Mouse (Mus musculus): Measurements from ENCODE around the gene Olfr279. TPM values are rescaled to one million over a fixed set of nuclear protein-coding genes. Genes with fewer than 3 reads are reported as not detected.
A peak's percentile ranks its signal among the peaks of the same experiment; 100 is the strongest.

The Olfr279 gene
- polyA plus RNA-seq, 1 experiment, result not detected

GRCm38 (mm10) chr15:98517380-98518355 is 25.5 kb downstream of the Olfr279 start:
- Histone ChIP-seq H3K4me1 (ENCODE audit: control insufficient read depth) (peaks cover 3% of the 10 kb centered on the region; the same call in 1 of the 2 replicates), H3K36me3 (ENCODE audit: control insufficient read depth) (peaks cover 47% of the 10 kb centered on the region), H3K9me3 (ENCODE audit: control insufficient read depth, low read length) (no peaks in the 10 kb centered on the region), H3K4me3 (replicated peaks) (no peak overlapping the region), H3K27me3 (ENCODE audit: control insufficient read depth) (no peaks in the 10 kb centered on the region)
- TF ChIP-seq GATA1 (IDR thresholded peaks at IDR 0.05; ENCODE audit: low read length) (no peak), TAL1 (IDR thresholded peaks at IDR 0.05; ENCODE audit: low read length) (no peak)

- peaks cover 83% of the 10 kb centered on the region for H3K36me3 ChIP-seq (ENCODE audit: control insufficient read depth)
Observed at GRCm38 (mm10) chr15:98521245-98521644, 29.0 kb downstream of the Olfr279 start.

DNA sequence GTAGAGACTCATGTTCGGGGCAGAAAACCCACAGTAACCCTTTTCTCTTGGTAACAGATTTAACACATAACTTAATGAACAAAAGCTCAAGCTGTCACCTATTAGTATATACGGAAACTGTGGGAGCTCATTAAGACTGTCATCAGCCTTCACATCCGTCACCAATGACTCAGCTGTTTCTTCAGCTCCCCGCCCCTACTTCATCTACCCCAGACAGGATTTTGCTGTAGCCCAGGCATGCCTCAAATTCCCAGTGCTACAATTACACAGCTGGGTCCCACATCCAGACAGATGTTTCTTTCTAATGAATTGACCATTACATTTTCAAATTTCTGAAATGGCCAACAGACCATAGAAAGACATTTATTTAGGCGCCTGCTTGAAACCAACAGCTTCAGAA is 33.9 kb downstream of the Olfr279 start:
- Histone ChIP-seq H3K36me3 (ENCODE audit: control insufficient read depth) (peaks cover 99% of the 10 kb centered on the region), H3K4me3 (replicated peaks) (no peak overlapping the region), H3K27me3 (ENCODE audit: control insufficient read depth) (no peaks in the 10 kb centered on the region), H3K4me1 (ENCODE audit: control insufficient read depth) (peaks cover 26% of the 10 kb centered on the region), H3K9me3 (ENCODE audit: control insufficient read depth, low read length) (no peaks in the 10 kb centered on the region)
- TF ChIP-seq GATA1 (IDR thresholded peaks at IDR 0.05; ENCODE audit: low read length) (no peak), TAL1 (IDR thresholded peaks at IDR 0.05; ENCODE audit: low read length) (no peak)

More at GRCm38 (mm10) chr15:98521245-98521644, 29.0 kb downstream of the Olfr279 start:
- Histone ChIP-seq H3K4me1 (ENCODE audit: control insufficient read depth) (peaks cover 11% of the 10 kb centered on the region), H3K4me3 (replicated peaks) (no peak overlapping the region), H3K27me3 (ENCODE audit: control insufficient read depth) (no peaks in the 10 kb centered on the region), H3K9me3 (ENCODE audit: control insufficient read depth, low read length) (no peaks in the 10 kb centered on the region)
- TF ChIP-seq GATA1 (IDR thresholded peaks at IDR 0.05; ENCODE audit: low read length) (no peak), TAL1 (IDR thresholded peaks at IDR 0.05; ENCODE audit: low read length) (no peak)

DNA sequence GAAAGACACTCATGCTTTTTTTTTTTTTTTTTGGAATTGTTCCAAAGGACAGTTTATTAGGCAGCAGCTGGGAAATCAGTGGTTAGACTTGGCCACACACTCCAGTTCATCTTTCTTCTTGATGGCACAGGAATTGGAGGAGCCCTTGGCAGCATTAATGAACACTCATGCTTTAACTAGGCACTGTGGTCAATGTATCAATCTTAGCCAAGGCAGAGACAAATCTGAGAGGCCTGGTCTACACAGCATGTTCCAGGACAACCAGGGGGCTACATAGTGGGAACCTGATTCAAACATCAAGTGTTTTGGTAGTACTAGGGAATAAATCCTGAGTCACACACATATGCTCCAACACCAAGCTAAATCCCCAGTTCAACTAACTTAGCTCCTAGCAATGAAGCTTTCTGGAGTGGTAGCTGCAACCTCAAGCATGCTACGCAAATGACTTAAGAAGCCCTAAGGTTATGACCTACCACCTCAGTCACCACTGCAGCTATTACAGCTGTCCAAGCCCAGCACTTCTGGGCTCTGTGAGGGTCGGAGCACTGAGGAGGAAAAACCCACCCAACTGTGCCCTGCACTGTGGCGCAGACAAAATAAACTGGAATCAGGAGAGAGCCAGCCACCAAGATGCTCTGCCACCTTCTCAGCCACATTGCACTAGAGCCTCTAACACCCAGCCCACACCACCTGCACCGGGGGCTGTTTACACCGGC is 35.0 kb downstream of the Olfr279 start:
- H3K27me3 ChIP-seq (ENCODE audit: control insufficient read depth), result no peaks in the 10 kb centered on the region
- H3K9me3 ChIP-seq (ENCODE audit: control insufficient read depth, low read length), result no peaks in the 10 kb centered on the region
- TF ChIP-seq GATA1 (IDR thresholded peaks at IDR 0.05; ENCODE audit: low read length), result no peak
- TF ChIP-seq TAL1 (IDR thresholded peaks at IDR 0.05; ENCODE audit: low read length), result no peak
- H3K4me3 ChIP-seq (replicated peaks), result no peak overlapping the region
- H3K4me1 ChIP-seq (ENCODE audit: control insufficient read depth), result peaks cover 36% of the 10 kb centered on the region
- H3K36me3 ChIP-seq (ENCODE audit: control insufficient read depth), result peaks cover 99% of the 10 kb centered on the region

DNA sequence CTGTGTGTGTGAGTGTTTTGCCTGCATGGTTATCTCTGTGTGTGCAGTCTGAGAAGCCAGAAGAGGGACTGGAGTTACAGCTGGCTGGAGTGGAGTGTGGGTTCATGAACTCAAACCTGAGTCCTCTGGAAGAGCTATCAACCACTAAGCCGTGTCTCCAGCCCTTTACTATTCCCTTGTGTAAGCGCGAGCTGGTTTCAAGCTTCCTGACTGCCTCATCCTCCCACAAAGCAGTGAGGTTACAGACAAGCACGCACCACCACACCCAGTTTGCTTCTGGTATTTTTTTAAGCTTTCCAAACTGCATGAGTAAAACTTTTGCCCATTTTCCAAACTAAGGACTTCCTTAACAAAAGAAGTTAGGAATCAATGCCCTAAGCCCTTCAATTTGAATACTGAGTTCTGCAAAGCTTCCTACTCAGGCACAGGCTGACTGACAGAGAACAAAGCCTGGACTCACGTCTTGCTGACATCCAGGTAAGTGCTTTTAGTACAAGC is 35.9 kb downstream of the Olfr279 start:
- no peaks in the 10 kb centered on the region for H3K27me3 ChIP-seq (ENCODE audit: control insufficient read depth)
- TF ChIP-seq GATA1 (IDR thresholded peaks at IDR 0.05; ENCODE audit: low read length) (no peak), TAL1 (IDR thresholded peaks at IDR 0.05; ENCODE audit: low read length) (no peak)
- no peaks in the 10 kb centered on the region for H3K9me3 ChIP-seq (ENCODE audit: control insufficient read depth, low read length)
- peaks cover 45% of the 10 kb centered on the region for H3K4me1 ChIP-seq (ENCODE audit: control insufficient read depth)
- H3K4me3 ChIP-seq (replicated peaks), result no peak overlapping the region
- peaks cover 97% of the 10 kb centered on the region for H3K36me3 ChIP-seq (ENCODE audit: control insufficient read depth)

DNA sequence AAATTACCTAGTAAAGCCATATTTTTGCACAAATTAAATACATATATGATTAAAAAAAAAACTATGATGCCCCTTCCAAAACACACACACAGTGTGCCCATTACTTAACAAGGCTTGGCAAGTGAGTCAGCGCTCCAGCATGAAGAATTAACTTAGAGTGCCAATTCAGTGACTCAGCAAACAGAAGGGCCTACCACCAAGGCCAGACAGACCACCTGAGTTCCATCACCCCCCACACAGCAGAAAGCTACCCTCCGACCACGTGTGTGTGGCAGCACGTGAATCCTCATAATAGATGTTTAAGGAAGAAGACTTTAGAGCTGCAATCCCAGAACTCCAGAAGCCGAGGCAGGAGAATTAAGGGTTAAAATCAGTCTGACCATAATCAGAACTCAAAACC is 40.1 kb downstream of the Olfr279 start:
- Histone ChIP-seq H3K4me3 (replicated peaks) (peak overlapping the region; percentile 78), H3K4me1 (ENCODE audit: control insufficient read depth) (peaks cover 37% of the 10 kb centered on the region), H3K9me3 (ENCODE audit: control insufficient read depth, low read length) (no peaks in the 10 kb centered on the region), H3K36me3 (ENCODE audit: control insufficient read depth) (peaks cover 58% of the 10 kb centered on the region), H3K27me3 (ENCODE audit: control insufficient read depth) (no peaks in the 10 kb centered on the region)
- TF ChIP-seq TAL1 (IDR thresholded peaks at IDR 0.05; ENCODE audit: low read length) (no peak), GATA1 (IDR thresholded peaks at IDR 0.05; ENCODE audit: low read length) (no peak)

DNA sequence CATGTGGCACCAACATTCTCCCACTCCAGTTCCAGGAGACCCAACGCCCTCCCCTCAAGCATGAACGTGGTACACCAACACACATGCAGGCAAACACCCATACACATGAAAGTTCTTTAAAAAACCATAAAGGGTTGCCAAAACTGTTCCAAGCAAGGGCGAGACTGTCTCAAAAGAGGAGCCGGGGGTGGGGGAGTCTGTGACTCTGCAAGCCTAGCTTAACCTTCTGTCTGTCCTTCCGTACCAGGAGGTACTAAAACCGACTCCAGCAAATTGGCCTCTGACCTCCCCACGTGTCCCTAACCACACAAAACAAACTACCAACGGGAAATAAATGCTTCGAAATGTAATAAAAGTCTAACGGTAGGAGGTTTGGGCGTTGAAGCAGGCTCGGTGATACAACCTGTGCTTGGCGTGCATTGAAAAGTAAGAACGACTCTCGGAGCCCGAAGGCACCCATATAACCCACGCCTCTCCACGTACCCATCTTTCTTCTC is 40.9 kb downstream of the Olfr279 start:
- Histone ChIP-seq H3K36me3 (ENCODE audit: control insufficient read depth) (peaks cover 56% of the 10 kb centered on the region), H3K9me3 (ENCODE audit: control insufficient read depth, low read length) (no peaks in the 10 kb centered on the region), H3K4me1 (ENCODE audit: control insufficient read depth) (peaks cover 31% of the 10 kb centered on the region), H3K4me3 (replicated peaks) (peak overlapping the region; percentile 78), H3K27me3 (ENCODE audit: control insufficient read depth) (no peaks in the 10 kb centered on the region)
- TF ChIP-seq TAL1 (IDR thresholded peaks at IDR 0.05; ENCODE audit: low read length) (no peak), GATA1 (IDR thresholded peaks at IDR 0.05; ENCODE audit: low read length) (no peak)

GRCm38 (mm10) chr15:98533881-98534627 is 41.9 kb downstream of the Olfr279 start, which contains the start of gene Kansl2:
Kansl2 (minus strand) TSS chr15:98534264.
- peaks cover 30% of the 10 kb centered on the region for H3K4me1 ChIP-seq (ENCODE audit: control insufficient read depth)
- no peaks in the 10 kb centered on the region for H3K27me3 ChIP-seq (ENCODE audit: control insufficient read depth)
- H3K36me3 ChIP-seq (ENCODE audit: control insufficient read depth), result peaks cover 55% of the 10 kb centered on the region
- H3K4me3 ChIP-seq (replicated peaks), result peak within 1 kb of the TSS; percentile 78
- TF ChIP-seq TAL1 (IDR thresholded peaks at IDR 0.05; ENCODE audit: low read length) (no peak), GATA1 (IDR thresholded peaks at IDR 0.05; ENCODE audit: low read length) (no peak)
- H3K9me3 ChIP-seq (ENCODE audit: control insufficient read depth, low read length), result no peaks in the 10 kb centered on the region
